Mouse (Mus musculus) lung, postnatal 10 days (tissue): Measurements from ENCODE around the gene Bend5.

ENCODE experiments used
- DNase-seq: peaks from one replicate; pipeline ENCODE4 v3.0.0; 2021

Bend5 gene

DNA sequence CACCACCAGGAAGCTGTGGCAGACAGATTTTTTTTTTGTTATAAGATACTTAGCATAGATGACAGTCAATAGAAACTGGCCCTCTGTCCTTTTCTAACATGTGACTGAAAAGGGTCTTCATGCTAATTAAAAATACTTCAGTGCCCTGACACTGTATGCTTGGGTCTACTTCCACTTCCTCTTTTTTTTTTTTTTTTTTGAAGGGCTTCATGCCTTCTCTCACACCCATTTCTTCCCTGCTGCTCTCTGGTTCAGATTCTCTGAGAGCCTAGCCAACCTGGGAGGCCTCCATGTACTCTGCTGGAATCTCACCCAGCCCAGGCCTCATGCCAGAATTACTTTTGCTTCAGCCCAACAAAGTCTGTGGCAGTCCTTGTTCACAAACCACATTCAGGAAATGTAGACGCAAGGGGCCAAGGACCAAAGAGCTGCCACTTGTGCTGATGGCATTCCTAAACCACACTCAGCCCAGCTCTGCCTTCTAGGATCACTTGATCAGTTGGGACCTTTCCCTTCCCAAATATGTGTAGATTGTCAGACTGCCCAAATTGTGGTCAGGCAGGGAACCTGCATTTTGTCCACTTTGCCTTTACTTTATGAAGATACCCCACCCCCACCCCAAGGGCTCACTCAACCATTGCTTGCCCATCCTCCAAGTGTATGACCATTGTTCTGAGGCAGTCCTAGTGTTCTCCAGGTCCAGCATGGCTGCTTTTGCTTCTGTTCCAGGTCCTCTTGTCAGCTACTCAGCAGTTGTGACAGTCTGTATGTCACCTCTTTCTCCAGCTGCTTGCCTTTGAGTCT is 27.8 kb downstream of the Bend5 start:
- DNase-seq, result peak; percentile 65

DNA sequence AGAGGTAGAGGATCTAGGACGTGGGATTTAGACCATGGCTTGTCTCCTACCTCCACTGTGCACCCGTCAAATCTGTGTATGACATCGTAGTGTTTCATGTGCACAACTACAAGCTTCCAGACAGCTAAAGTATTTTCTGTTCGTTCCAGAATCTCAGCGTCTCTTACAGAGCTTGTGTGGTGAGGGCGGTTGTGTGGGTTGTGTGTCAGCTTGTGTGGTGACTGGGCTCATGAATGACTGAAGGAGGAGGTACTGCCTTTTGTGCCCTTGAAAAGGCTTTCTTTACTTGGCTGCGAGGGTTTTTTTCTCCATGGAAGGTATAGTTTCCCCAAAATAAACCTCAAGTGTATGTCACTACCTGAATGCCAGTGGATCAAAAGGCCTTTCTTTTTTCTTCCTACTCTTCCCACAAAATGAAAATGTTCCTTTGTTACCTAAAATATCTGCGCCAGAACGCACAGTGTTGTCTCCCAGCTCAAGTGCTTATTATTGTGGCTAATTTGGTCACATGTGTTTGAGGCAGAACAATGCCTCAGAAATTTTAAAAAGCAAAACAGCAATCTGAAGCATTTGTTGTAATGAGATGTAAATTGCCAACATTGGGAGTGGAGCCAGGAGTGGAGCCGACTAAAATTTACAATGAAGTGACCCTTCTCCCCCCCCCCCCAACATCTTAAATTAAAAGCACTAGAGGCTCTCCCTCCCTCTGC is 29.3 kb downstream of the Bend5 start:
- no peak for DNase-seq

DNA sequence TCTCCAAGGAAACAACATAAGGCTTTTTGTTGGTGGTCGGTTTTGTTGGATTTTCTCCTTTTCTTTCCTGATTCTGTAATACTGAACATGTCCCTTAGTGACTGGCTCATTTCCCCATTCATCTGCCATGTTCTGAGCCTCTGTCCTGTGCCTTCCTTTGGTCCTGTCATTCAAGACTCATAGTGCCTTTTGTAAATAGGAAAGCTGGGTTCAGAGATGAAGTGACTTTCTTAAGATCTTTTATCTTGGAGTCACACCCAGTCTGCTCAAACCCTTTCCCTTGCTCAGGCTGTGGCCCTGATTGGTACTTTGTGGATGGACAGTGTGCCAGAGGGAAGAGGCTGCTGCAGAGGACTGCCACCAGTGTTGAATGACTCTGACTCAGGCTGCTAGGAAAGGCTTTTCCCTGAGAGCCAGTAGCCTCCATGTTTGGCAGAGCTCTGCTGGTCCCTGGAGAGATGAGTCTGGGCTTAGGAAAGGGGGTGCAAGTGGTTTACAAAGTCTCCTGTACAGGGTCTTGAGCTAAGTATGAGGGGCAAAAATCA is 29.9 kb downstream of the Bend5 start:
- DNase-seq, result no peak

DNA sequence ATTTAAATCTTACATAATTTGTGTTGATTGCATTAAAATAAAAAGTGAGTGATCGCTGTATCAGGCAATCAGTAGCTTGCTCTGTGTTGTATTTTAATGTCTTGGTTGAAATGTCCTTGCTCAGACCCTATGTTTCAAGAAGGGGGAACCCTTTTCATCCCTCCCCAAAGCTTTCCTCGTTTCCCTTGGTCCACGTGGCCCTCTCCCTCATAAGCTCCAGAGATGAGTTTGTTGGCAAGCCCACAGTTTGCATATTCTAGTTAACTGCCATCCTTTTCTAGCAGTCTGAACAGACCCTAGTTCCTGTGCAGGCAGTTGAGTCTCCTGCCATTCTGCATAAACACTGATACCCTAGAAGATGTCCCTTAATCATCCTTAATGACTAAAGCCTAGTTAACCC is 33.1 kb downstream of the Bend5 start:
- DNase-seq, result no peak

DNA sequence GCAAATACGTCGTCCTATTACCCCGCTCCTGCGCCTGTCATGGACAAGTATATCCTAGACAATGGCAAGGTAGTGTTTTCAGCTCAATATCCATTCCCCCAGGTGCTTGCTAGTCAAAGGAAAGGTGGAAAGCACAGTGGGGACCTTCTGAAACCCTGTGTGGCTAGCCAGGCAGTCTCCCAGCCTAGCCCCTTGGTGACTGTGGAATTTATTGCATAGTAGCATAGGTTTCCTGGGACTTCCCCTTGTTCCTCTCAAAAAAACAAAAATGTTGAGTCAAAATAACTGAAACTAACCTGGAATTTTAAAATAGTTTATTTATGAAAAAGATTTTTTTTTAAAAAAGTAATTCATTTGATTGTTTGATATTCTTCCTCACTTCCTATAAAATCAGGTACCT is 33.8 kb downstream of the Bend5 start:
- DNase-seq, result no peak

DNA sequence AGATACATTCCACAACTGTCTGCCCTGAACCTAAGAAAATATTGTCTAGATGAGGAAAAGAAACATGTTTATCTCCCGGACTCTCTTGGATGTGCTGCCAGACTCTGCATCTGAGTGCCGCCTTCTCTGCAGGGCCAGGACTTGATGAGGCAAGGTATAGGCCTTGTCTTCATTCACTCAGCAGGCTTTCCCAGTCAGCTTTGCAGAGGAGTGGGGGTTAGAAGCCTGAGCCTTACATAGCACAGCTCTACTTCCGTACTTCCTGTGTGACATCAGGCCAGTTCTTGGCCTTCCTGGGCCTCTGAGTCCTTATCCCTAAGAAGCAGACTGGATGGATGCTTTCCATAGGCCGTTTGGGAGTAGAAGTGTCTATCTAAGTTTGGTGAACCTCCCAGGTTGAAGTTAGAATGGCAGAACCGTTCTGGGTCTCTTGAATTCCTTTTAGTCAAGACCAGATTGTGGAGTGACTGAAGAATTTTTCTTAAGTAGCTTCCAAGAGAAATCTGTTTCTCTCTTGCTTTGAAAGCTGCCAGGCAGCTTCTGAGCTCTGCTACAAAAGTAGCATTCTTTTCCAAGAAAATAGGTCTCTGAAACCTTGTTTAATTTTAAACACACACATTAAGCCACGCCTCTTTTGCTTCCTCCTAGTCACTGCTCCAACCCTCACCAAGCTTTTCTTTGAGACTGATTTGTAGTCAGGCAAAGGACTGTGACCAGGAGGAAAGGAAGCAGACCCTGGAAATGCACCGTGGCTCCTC is 34.8 kb downstream of the Bend5 start:
- DNase-seq, result no peak

DNA sequence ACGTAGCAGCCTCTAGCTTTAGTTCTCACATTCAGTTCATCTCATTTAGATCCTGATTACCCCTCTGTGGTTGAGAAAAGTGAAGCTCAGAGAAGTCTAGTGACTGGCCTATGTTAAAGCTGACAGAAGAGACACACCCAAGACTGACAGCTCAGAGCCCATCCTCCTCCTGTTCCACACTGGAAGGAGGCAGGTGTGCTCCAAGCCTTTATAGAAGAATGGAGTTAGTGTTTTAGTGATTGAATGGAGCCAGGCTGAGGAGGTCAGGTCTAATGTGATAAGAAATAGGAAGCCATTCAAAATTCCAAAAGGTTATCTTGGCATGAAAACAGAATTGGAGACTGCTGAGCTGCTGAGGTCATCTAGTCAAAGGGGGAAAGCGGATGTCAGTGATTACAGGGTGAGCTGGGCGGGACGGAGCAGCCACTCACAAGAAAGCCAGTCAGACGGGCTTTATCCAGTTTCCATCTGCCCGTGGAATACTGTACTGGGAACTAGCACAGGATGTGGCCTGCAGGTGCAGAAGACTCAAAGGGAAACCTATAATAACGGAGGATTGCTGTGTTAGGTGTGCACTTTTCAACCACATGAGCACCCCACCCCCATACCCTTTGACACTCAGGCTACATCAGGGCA is 36.6 kb downstream of the Bend5 start:
- peak; percentile 36 for DNase-seq

DNA sequence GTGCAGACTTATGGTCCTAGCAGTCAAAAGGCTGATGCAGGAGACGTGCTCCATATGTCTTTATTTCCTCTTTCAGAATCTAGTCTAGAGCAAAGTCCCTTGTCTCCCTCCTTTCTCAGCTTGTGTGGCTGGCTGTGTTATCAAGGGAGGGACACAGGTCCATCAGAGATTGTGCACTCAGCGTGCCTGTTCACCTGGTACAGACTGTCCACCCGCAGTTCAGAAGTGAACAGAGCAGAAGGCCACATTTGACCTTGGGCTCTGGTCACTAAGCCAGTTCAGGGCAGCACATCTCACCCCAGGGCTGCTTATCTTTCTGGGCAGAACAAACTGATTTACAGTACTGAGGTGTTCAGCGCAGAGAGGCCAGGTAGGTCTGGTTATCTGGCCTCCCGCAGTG is 37.4 kb downstream of the Bend5 start:
- DNase-seq, result no peak

DNA sequence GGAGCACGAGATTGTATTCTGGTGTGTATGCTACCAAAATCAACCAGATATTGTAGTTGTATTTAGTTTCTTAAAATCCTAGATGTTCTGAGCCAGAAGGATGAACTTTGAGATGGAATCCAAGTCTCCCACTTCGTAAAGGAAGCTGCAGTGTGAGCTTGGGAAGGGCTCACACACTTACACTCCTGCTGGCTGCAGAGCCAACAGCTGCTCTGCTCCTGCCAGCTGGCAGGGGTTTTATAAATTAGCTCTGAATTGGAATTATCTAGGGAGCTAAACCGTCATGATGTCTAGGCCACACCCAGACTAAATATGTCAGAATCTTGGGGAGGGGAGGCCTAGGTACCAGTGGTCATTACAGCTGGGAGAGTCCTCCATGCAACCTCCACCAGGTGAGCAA is 38.5 kb downstream of the Bend5 start:
- DNase-seq, result peak; percentile 57

DNA sequence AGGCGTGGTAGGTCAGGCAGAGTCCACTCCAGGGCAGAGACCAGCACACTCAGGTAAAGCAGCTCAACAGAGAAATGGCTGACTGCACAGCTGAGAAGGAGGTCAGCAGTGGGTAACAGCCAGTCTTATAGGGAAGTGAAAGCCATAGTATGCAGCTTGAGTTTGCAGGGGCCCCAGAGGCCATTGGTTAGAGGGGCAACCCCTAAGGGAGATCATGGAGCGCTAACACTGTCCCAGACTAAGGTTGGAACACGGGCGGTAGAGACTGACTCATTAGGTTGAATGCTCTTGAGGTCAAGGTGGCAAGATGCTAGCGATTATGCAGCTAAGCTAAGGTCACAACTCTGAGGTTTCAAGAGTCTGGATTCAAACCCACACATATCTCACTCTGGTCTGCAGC is 40.8 kb downstream of the Bend5 start:
- no peak for DNase-seq

DNA sequence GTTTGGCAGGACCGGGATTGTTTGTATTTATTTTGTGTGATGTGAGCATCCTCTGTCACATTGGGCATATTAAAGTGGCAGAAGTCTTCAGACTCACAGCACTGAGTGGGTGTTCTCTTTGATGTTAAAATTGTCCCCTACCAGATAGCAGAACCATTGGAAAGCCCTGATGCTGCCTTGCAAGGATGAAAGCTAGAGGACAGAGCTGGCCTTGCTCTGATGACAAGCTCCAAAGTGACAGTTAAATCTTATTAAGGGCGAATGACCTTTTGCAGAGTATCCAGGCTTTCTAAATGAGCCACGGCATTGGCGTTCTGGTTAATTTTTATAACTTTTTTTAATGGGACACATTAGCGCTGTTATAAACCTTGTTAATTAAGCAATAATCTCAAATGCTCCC is 42.8 kb downstream of the Bend5 start:
- no peak for DNase-seq

DNA sequence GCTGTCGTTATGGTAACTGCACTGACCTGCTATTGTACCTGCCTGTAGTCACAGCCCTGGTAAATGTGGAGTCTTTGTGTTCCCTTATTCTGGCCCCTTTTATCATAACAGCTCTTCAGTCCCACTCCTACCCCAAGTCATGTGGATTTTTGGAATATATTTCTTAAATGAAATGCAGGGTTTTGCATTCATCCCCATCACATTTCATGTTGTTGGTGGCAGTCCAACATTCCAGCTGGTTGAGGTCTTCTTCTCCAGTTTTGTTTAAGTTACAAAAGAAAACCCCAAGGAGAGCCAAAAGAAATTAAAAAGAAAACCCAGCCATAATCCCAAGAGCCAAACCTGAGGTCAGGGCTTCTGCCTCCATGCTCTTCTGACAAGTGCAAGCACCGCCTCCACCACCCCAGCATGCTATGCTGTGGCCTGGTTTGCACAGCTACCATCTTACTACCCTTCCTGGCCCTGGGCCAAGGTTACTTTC is 52.5 kb downstream of the Bend5 start:
- peak; percentile 36 for DNase-seq

DNA sequence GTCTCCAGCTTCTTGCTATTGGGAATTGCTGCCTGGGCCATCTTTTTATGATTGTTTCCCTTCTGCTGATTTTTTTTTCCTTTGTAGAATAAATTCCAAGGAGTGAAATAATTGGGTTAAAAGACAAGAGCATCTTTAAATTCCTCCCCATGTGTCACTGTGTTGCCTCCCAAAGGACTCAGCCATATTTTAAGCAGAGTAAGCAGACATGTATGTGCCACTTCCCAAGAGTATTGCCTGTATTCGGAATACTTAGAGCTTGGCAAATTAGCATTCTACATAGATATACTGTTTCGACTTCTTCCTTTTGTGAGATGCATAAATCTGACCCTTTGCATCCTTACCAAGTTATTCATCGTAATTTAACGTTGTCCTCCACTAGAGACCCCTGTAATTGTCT is 53.0 kb downstream of the Bend5 start:
- no peak for DNase-seq

DNA sequence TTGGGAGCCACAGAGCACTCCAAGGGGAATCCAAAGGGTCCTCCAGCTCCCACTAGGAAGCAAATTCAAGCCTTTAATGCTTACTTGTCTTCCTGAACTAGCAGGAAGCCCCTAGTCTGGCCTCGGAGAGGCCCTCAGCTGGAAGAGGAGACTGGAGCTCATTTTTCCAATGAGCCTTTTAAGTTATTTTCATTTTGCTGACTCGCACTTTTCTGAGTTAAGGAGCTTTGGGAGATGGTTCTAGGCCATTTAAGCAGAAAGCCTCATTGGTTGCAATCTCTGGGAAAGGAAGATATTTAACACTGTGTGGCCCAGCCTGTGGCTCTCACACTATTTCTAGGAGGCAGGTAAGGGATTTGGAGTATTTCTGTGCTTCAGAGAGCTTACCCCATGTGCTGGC is 55.0 kb downstream of the Bend5 start:
- DNase-seq, result no peak

DNA sequence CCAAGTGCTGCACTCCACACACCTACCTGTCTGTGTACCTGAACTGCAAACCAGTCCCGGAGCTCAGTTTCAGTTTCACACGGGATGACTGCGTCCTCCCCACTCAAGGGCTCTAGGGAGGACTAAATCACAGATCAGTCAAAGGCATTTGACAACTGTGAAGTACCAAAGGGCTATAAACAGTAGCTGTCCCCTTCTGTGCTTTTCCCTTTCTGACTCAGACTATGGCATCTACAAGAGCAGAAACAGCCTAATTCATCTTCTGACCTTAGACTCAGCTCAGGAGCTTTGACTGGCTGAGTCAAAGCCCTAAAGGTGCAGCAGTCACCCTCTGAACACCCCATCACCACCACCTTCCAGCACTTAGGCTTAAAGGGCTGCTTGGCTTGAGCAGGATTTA is 56.9 kb downstream of the Bend5 start:
- DNase-seq, result no peak

DNA sequence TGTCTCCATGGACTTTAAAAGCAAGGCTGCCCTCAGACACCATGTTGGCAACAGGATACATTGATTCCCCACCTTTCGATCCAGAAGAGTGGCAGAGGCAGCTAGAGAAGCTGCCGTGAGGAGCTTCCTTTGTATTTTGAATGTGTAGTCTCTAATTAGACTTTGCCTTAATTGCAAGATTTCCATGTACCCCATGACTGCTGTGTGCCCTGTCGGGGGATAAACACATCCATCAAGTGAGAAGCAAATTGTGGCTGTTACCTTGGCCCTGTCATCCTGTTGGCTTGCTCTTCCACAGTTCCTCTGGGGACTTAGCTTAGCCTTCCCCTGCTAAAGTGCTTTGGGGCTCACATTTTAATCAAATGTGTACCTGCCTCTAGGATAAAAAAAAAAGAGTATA is 57.7 kb downstream of the Bend5 start:
- DNase-seq, result no peak

DNA sequence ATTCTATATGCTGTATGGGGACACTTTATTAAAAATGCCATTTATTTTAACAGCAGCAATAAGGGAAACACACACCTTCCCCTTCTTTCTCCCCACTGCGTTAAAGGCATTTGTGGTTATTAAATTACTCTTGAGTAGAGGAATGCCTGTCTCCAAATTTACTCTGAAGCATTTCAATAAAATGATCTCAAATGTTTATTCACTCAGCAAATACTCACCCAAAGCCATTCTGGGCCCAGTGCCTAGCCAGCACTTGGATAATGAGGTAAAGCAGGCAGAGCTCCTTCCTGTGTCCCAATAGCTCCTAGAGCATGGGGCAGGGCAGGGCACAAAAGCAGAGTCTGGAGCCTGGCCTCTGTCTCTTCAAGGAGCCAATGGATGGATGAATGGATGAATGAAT is 58.2 kb downstream of the Bend5 start:
- peak; percentile 67 for DNase-seq

DNA sequence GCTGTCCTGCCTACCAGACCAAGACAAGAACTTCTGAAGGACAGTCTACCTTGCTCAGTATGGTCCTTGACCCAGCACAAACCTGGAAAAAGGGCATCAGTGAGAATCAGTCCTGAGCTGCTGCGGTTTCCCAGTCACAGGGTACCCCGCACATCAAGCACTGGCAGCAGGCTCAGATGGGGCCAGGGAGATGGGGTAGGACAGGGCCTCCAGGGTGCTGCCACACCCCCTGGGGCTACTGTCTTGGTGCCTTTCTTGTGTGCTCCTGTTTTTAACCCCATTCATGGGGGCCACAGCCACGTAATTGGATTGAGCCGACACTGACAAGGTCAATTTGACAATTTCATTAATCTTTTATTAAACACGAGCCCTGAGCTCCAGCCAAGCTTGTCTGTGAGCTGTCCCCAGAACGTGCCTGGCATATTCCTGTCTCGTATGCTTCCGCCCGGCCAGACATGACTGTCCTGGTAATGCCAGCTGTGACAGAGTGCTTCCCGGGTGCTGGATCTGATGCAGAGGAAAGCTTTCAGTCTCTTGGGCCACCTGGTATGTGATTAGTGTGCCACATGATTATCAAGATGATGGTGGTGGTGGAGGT is 60.7 kb downstream of the Bend5 start:
- no peak for DNase-seq

DNA sequence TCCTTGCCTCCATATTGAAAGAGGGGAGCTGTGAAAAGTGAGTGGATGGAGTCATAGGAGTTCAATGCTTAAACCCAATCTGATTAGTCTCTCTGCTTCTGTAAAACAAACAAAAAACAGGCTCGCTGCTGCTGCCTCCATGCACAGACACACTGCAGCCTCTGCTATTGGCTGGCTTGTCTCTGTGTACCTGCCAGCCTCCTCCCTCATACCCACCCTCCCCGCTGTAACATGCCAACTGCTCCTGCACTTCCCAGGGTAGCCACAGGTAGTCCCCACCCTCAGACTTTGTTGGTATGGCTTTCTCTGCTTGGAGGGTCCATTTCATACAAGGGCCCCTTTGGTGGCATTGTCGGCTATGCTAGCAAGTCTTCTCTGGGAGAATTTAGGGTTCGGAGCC is 62.7 kb downstream of the Bend5 start:
- no peak for DNase-seq

DNA sequence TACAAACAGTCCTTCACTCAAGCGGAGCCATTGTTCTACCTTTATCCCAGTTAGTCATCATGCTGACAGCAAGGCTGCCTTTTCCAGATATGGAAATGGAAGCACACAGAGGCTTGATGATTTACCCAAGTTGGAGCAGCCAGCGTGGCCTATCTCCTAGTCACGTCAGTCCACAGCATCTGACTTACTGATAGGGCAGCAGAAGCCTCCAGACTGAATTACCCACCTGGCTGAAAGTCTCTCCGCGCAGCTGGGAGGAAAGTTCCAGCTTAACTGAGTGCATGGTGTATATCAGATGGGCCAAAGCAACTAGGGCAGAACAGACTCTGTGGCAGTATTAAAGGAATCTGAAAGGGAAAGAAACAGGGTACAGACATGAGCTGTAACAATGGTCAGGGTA is 68.7 kb downstream of the Bend5 start:
- no peak for DNase-seq

DNA sequence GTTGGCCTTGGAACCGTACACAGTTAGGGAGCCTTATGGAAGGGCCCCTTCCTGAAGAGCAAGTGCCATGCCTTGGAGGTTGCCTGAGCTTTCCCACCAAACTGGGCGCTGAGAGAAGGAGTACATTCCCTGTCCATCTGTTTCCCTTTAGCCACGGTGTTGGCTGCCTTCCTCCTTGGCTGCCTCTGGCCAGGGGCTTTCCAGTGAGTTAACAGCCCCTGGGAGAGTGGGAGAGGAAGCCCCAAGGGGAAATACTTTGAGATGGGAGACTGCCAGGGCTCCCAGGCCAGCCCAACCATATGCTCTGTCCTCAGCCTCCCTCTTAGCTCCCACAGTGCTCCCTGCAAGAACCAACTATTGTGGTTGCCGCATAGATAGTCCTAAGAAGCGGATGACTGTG is 70.4 kb downstream of the Bend5 start:
- peak; percentile 61 for DNase-seq

DNA sequence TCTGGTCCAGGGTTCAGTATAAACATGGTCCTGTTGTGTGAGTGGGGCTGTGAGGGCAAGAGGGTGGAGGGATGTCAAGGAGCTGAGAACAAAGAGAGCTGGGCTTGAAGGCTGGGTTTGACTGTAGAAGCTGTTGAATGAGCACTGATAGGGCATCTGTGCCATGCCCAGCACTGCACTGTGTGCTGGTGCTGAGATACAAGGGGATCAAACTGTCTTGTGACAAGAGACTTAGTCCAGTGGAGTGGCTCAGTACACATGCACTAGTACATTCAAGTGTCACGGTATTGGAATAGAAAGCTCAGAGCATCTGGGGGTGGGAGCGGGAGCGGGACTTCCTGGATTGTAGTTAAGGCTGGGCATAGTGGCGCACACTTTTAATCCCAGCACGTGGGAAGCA is 71.4 kb downstream of the Bend5 start:
- DNase-seq, result no peak
